In the genomic region with DNA sequence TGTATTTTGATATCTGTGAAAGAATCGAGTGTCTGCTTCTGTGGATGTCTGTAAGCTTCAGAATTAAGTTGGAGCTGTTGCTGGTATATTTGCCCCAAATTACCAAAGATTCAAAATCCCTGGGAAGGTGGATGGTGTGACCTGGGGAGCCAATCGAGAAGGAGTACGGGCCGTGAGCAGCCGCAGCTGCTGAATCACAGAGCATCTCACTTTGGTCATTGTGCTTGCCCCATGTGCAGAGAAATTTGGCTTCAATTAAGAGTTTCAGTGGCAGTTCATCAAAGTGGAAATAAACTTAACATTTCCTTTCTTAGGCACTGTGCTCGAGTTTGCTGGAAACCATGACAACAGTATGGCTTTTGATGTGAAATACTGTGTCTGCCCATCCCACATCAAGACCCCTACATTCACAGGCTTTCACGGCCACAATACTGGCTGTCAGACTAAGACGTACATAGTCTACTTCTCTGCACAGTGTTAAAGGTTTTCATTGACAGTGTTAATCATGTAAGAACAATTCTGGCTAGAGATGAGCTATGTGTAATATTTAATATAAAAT, we compare ENCODE assay signal across 21 mouse cellular contexts.
A peak's percentile ranks its signal among the peaks of the same experiment; 100 is the strongest.
DNase-seq lines count a peak whose midpoint lies in the region; ATAC-seq and TF ChIP-seq lines count a peak whose summit lies in the region.
"Had no signal": no experiment of that assay in that cellular context is flagged by ENCODE, and none has a peak within 500 bp of the region (broad histone marks: within the 10 kb centered on the region; RNA-seq: fewer than 3 reads in every experiment).

No protein-coding gene starts in this region.

- no peak for ATAC-seq in lung, embryonic 14.5 days (ENCODE audit: insufficient read depth)
- peak; percentile 71; the same call in 1 of the 2 replicates for ATAC-seq in neural tube, embryonic 12.5 days (ENCODE audit: low FRiP score, low read depth)
- ATAC-seq in forebrain, postnatal 0 days = peak; percentile 66
- ATAC-seq: inflammation-experienced regulatory T-cells, adult 6 months; Patski had no signal

- H3K4me2 ChIP-seq in lung, embryonic 14.5 days = no peak overlapping the region
- no peak overlapping the region for H3K4me2 ChIP-seq in neural tube, embryonic 12.5 days (replicated peaks)
- no peak overlapping the region for H3K4me2 ChIP-seq in forebrain, postnatal 0 days (ENCODE audit: low read depth)
- H3K4me2 ChIP-seq: heart, embryonic 15.5 days had no signal

- no peak overlapping the region for H3K4me3 ChIP-seq in lung, embryonic 14.5 days (ENCODE audit: low read depth, low read length)
- no peak overlapping the region for H3K4me3 ChIP-seq in neural tube, embryonic 12.5 days
- no peak overlapping the region for H3K4me3 ChIP-seq in forebrain, postnatal 0 days (ENCODE audit: low read depth, low read length)
- H3K4me3 ChIP-seq: heart, embryonic 15.5 days had no signal

- peak; percentile 11 for DNase-seq in lung, embryonic 14.5 days
- DNase-seq in lung, postnatal 14 days = no peak
- DNase-seq in neural tube, embryonic 10.5 days (ENCODE audit: extremely low spot score, low spot score) = no peak
- no peak for DNase-seq in forebrain, postnatal 0 days
- DNase-seq in right cerebral cortex, postnatal 25 days = no peak
- DNase-seq in left cerebral cortex, adult 18-20 months (ENCODE audit: low spot score in 2 of 2) = no peak
- DNase-seq: B cell, adult 2 months; cerebellum, adult 8-10 months; cerebellum, postnatal 36 days; heart, postnatal 36 days; kidney, adult 18-20 months; lung, postnatal 10 days; thymus, adult 2 months had no signal

- H3K27ac ChIP-seq in lung, embryonic 14.5 days (ENCODE audit: low read depth) = no peak overlapping the region
- H3K27ac ChIP-seq in neural tube, embryonic 12.5 days = no peak overlapping the region
- H3K27ac ChIP-seq in forebrain, postnatal 0 days (ENCODE audit: low read depth, low read length) = no peak overlapping the region
- H3K27ac ChIP-seq: heart, embryonic 15.5 days; kidney, postnatal 0 days; stomach, postnatal 0 days had no signal

- H3K36me3 ChIP-seq in lung, embryonic 14.5 days (ENCODE audit: insufficient read depth) = 0 out of 2 replicates have a peak, but pooled peaks cover 3% of the 10 kb centered on the region
- H3K36me3 ChIP-seq in neural tube, embryonic 12.5 days = no peaks in the 10 kb centered on the region
- no peaks in the 10 kb centered on the region for H3K36me3 ChIP-seq in forebrain, postnatal 0 days (ENCODE audit: insufficient read depth)
- H3K36me3 ChIP-seq: G1E; heart, embryonic 15.5 days had no signal

- no peak for TF ChIP-seq CTCF in lung, embryonic 14.5 days (IDR thresholded peaks at IDR 0.05; ENCODE audit: low read depth)
- no peak for TF ChIP-seq CTCF in forebrain, postnatal 0 days (IDR thresholded peaks at IDR 0.05; ENCODE audit: low read depth)

- no peaks in the 10 kb centered on the region for H3K9me3 ChIP-seq in lung, embryonic 14.5 days (ENCODE audit: low read depth, low read length)
- H3K9me3 ChIP-seq in neural tube, embryonic 12.5 days = no peaks in the 10 kb centered on the region
- H3K9me3 ChIP-seq in forebrain, postnatal 0 days (ENCODE audit: low read length) = no peaks in the 10 kb centered on the region
- H3K9me3 ChIP-seq: G1E; heart, embryonic 15.5 days had no signal

- no peaks in the 10 kb centered on the region for H3K4me1 ChIP-seq in lung, embryonic 14.5 days (ENCODE audit: insufficient read depth)
- no peaks in the 10 kb centered on the region for H3K4me1 ChIP-seq in neural tube, embryonic 12.5 days
- H3K4me1 ChIP-seq in forebrain, postnatal 0 days (ENCODE audit: insufficient read depth) = no peaks in the 10 kb centered on the region
- H3K4me1 ChIP-seq: heart, embryonic 15.5 days had no signal

- 74% methylated on average over 8 of the region's 8 CpGs for WGBS in lung, embryonic 14.5 days
- 52% methylated on average over 8 of the region's 8 CpGs for WGBS in neural tube, embryonic 12.5 days
- WGBS in forebrain, postnatal 0 days = 18% methylated on average over 8 of the region's 8 CpGs

- H3K27me3 ChIP-seq in lung, embryonic 14.5 days (ENCODE audit: insufficient read depth, low read length) = no peaks in the 10 kb centered on the region
- H3K27me3 ChIP-seq in neural tube, embryonic 12.5 days (replicated peaks) = no peaks in the 10 kb centered on the region
- no peaks in the 10 kb centered on the region for H3K27me3 ChIP-seq in forebrain, postnatal 0 days (ENCODE audit: insufficient read depth, low read length)
- H3K27me3 ChIP-seq: CH12.LX; heart, embryonic 15.5 days; Patski had no signal

- no peak overlapping the region for H3K9ac ChIP-seq in lung, embryonic 14.5 days
- H3K9ac ChIP-seq in neural tube, embryonic 12.5 days = no peak overlapping the region
- H3K9ac ChIP-seq in forebrain, postnatal 0 days = no peak overlapping the region
- H3K9ac ChIP-seq: heart, embryonic 15.5 days had no signal
